Comparison of ENCODE assay signal across 13 mouse cellular contexts in genomic region chr6:126568046-126568830, GRCm38 (mm10). TPM values are rescaled to one million over a fixed set of nuclear protein-coding genes. Genes with fewer than 3 reads are reported as not detected.
"Had no signal": no experiment of that assay in that cellular context is flagged by ENCODE, and none has a peak within 500 bp of the region (broad histone marks: within the 10 kb centered on the region; RNA-seq: fewer than 3 reads in every experiment).

No protein-coding gene starts in this region.

- H3K27ac ChIP-seq: limb, embryonic 10.5 days; liver, embryonic 15.5 days; neural tube, embryonic 12.5 days; stomach, embryonic 15.5 days had no signal

- H3K4me3 ChIP-seq: limb, embryonic 10.5 days; liver, embryonic 15.5 days; neural tube, embryonic 12.5 days; stomach, embryonic 15.5 days had no signal

- DNase-seq: kidney, postnatal 25 days; lung, adult 2 months; lung, postnatal 36 days; midbrain, embryonic 14.5 days; right cerebral cortex, postnatal 14 days; thymus, adult 2 months; thymus, postnatal 25 days had no signal

- H3K4me1 ChIP-seq: liver, embryonic 15.5 days; neural tube, embryonic 12.5 days; stomach, embryonic 15.5 days had no signal

- H3K27me3 ChIP-seq: liver, embryonic 15.5 days; neural tube, embryonic 12.5 days; stomach, embryonic 15.5 days had no signal

RNA-seq across cellular contexts. Expression of gene Kcna5, which starts 33.0 kb away (rescaled TPM):
- total RNA-seq: megakaryocyte progenitor cell, adult 5-6 weeks; monocyte, adult 5-6 weeks had no signal
